Mouse (Mus musculus): ENCODE measurements around the gene Btbd35f10.
"Not testable (repeated sequence)": the region's sequence is repeated elsewhere in the genome, so short reads cannot be mapped to it uniquely, and the experiment has no call there.

Gene Btbd35f10

GRCm38 (mm10) chrX:3752785-3753184 is at the start of gene Btbd35f10:
Gene Btbd35f10, minus strand, starts transcription at chrX:3752885.
- not testable (repeated sequence) for DNase-seq (ENCODE audit: extremely low spot score, low spot score)

Data from neural tube, embryonic 10.5 days (tissue).